Mouse (Mus musculus) gastrocnemius, adult 2 months (tissue): ENCODE results near the gene B3galnt1. TPM values are rescaled to one million over a fixed set of nuclear protein-coding genes. Genes with fewer than 3 reads are reported as not detected.

Experiments
- DNase-seq: peaks from one replicate; pipeline ENCODE4 v3.0.0; 2022
- H3K27ac ChIP-seq: fragments of 200-600 bp; 2 replicates; pipeline ENCODE4 v1.8.1; 2022; ENCODE audit warnings: mild to moderate bottlenecking
- H3K4me3 ChIP-seq: fragments of 200-600 bp; 2 replicates; pipeline ENCODE4 v1.8.1; 2022; ENCODE audit warnings: mild to moderate bottlenecking, moderate library complexity
- CTCF ChIP-seq: fragments of 200-600 bp; IDR thresholded peaks from 2 replicates; pipeline ENCODE4 v1.8.1; 2022; ENCODE audit warnings: antibody characterized with exemption, mild to moderate bottlenecking, moderate library complexity
- intact Hi-C: fragments of 180-260 bp; cut with DNase I; formaldehyde crosslinking; loops from one replicate; pipeline ENCODE4 v1.15.1; 2025
- long read RNA-seq, 2 experiments: library from polyadenylated mRNA; stranded (forward); transcript quantifications; one replicate each; pipeline ENCODE4 v2.0.0; 2021
- total RNA-seq, 2 experiments: library from RNA; stranded (reverse); gene quantifications; 2 replicates each; pipeline ENCODE4 v1.2.3; 2021

Gene B3galnt1
- total RNA-seq, result 1 to 10 TPM; 1.5 to 2.0 TPM
- long read RNA-seq, experiment 1, partial matches to known transcripts, result 0 of 5 reads
- long read RNA-seq, experiment 1, other reads (novel, unspliced or antisense), result 1 of 5 reads
- long read RNA-seq, experiment 2, partial matches to known transcripts, result 0 of 3 reads
- long read RNA-seq, experiment 2, other reads (novel, unspliced or antisense), result 0 of 3 reads

DNA sequence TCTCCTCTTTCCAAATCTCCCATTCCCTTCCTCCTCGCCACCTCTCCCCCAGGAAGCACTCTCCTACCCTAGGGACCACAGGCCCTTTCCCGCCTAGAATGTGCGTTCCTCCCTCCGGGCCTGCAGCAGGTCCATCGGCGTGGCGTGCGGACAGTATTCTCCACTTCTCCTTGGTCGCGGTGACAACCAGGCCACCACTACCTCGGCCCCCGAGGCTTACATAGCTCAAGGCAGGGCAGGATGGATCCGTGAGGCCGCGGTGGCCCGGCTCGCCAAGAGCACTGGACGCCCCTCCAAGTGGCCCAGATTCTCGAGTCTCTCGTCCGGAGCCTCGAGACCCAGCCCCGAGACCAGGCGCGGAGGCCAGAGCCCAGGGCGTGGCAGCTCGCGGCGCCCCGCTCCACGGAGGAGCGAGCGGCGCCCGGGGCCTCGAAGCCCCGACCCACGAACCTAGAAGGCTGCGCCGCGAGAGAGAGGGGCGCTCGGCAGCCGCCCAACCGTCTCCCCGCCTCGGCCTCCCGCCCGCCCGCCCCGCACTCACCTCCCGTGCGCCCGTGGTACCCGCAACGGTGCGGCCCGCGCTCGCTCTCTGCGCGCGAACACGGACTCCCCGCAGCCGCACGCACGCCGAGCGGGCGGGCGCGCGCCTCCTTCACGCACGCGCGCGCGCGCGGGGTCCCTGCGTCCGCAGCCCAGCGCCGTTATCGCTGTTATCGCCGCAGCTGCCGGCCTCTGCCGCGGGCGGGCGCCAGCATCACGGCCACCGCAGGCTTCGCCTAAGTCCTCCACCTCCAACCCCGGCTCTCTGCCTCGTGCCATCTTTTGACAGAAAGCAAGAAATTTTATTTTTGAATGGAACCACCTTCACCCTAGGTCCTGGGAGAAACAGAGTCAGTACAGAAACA, at the start of gene B3galnt1:
Gene B3galnt1 (minus strand): TSS at position 700 of the 905 bp plus-strand sequence.
- peak; percentile 56 for TF ChIP-seq CTCF
- H3K4me3 ChIP-seq, result peak within 1 kb of the TSS; percentile 94
- peak within 1 kb of the TSS; percentile 89 for H3K27ac ChIP-seq
- DNase-seq, result peak; percentile 78
- intact Hi-C loops, result loop anchor here (10.0 kb wide), 1 partner anchor 126 kb away; the partner anchor contains the start of gene Nmd3

DNA sequence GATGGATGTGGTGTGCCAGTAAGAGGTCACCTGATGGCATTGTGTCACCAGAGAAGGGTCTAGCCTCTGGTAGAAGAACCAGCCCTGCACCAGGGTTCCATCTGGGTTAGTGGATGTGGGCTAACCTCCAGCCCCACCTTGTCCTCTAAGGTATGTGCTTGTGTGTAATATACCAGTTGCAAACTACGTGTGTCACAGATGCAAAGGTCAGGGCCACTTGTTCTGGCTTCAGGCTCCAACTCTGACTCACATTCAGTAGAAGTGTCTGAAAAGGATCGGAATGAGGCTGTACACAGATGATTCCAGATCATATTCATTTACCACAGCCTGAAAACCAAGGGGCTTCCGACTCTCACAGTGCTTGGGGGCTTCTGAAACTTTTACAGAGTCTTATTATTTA, 35.8 kb upstream of the B3galnt1 start:
- intact Hi-C loops, result no loop called here
- DNase-seq, result no peak
- H3K4me3 ChIP-seq, result no peak overlapping the region
- TF ChIP-seq CTCF, result no peak
- peak overlapping the region; percentile 75 for H3K27ac ChIP-seq

- DNase-seq, result no peak
- H3K27ac ChIP-seq, result peak overlapping the region; percentile 75
- intact Hi-C loops, result no loop called here
Measured at GRCm38 (mm10) chr3:69633706-69634420, 35.1 kb upstream of the B3galnt1 start.

GRCm38 (mm10) chr3:69626963-69627590, 28.3 kb upstream of the B3galnt1 start:
- intact Hi-C loops, result no loop called here
- TF ChIP-seq CTCF, result no peak

More at GRCm38 (mm10) chr3:69633706-69634420, 35.1 kb upstream of the B3galnt1 start:
- no peak overlapping the region for H3K4me3 ChIP-seq
- TF ChIP-seq CTCF, result no peak

GRCm38 (mm10) chr3:69626213-69626962, 27.6 kb upstream of the B3galnt1 start:
- no peak for DNase-seq
- Histone ChIP-seq H3K27ac (peak overlapping the region; percentile 66), H3K4me3 (no peak overlapping the region)
- TF ChIP-seq CTCF, result no peak
- intact Hi-C loops, result no loop called here

More at GRCm38 (mm10) chr3:69626963-69627590, 28.3 kb upstream of the B3galnt1 start:
- Histone ChIP-seq H3K27ac (peak overlapping the region; percentile 66), H3K4me3 (no peak overlapping the region)
- peak; percentile 41 for DNase-seq

GRCm38 (mm10) chr3:69624182-69624581, 25.4 kb upstream of the B3galnt1 start:
- TF ChIP-seq CTCF, result no peak
- Histone ChIP-seq H3K4me3 (no peak overlapping the region), H3K27ac (no peak overlapping the region)
- no peak for DNase-seq
- intact Hi-C loops, result no loop called here

DNA sequence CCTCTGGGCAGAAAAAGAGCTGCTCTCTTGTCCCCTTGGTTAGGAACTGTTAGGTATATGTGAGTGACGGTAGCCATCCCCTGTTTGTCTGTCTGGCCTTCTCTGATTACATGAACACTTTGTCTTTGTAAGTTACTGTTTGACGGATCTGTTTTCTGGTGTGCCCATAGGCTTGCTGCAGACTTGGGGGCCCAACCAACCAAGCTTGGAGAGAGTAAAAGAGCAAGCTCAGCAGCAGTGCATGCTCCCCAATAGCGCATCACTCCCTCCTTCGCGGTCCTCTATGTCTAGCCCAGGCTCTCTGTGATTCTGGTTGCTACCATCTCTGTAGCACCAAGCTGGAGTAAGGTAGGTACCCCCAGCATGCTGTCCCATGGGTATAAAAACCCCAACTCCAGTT, 9.1 kb upstream of the B3galnt1 start:
- TF ChIP-seq CTCF, result no peak
- H3K4me3 ChIP-seq, result no peak overlapping the region
- intact Hi-C loops, result no loop called here
- H3K27ac ChIP-seq, result no peak overlapping the region
- DNase-seq, result no peak

DNA sequence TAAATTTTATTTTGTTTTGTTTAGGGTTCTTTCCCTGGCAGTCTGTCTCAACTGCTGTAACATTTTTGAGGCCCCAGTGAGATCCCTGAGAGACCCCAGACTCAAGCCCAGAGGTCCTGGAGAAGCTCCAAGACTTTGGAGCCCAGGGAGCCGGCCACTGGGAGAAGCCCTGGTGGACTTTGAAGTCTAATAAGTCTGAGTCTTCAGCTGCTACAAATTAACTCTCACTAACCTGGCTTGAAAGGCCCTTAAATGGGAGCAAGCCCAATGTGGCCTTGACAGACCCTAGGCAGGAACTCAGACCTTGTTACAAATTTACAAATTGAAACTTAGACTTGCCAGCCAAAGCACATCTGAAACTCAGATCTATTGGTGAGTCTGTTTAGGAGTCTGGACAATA, 8.7 kb upstream of the B3galnt1 start:
- intact Hi-C loops, result no loop called here
- DNase-seq, result no peak
- H3K27ac ChIP-seq, result no peak overlapping the region
- TF ChIP-seq CTCF, result no peak
- H3K4me3 ChIP-seq, result no peak overlapping the region

GRCm38 (mm10) chr3:69606923-69607322, 8.2 kb upstream of the B3galnt1 start:
- intact Hi-C loops, result no loop called here
- DNase-seq, result no peak
- no peak overlapping the region for H3K27ac ChIP-seq
- TF ChIP-seq CTCF, result no peak
- H3K4me3 ChIP-seq, result no peak overlapping the region

GRCm38 (mm10) chr3:69599166-69599500, 373 bp upstream of the B3galnt1 start:
- H3K27ac ChIP-seq, result peak overlapping the region; percentile 89

DNA sequence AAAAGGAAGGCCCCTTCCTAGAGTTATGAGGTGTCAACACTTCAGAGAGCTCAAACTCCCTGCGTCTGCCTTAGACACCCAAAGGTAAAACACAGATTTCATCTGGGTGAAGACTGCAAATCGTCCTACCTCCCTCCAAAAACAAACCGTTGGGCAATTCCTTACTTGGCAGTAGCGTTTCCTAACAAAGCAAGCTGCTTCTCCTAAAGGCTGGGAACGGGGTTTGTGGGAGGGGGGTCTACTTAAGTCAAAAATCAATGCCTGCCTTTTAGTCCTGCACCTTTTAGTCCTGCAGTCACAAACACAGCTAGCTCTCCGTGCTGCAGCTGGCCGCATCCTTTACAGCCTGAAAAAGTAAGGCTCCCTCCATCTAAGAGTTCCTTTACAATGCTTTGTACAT, 944 bp downstream of the B3galnt1 start:
- Histone ChIP-seq H3K27ac (peak overlapping the region; percentile 89), H3K4me3 (peak overlapping the region; percentile 94)
- no peak for TF ChIP-seq CTCF
- intact Hi-C loops, result loop anchor here (10.0 kb wide), 1 partner anchor 127 kb away; the partner anchor contains the start of gene Nmd3
- DNase-seq, result no peak

More at GRCm38 (mm10) chr3:69599166-69599500, 373 bp upstream of the B3galnt1 start:
- no peak for DNase-seq
- no peak for TF ChIP-seq CTCF
- intact Hi-C loops, result loop anchor here (10.0 kb wide), 1 partner anchor 126 kb away; the partner anchor contains the start of gene Nmd3
- peak overlapping the region; percentile 94 for H3K4me3 ChIP-seq
